Mouse (Mus musculus): ENCODE data around the gene Zfp523.

DNA sequence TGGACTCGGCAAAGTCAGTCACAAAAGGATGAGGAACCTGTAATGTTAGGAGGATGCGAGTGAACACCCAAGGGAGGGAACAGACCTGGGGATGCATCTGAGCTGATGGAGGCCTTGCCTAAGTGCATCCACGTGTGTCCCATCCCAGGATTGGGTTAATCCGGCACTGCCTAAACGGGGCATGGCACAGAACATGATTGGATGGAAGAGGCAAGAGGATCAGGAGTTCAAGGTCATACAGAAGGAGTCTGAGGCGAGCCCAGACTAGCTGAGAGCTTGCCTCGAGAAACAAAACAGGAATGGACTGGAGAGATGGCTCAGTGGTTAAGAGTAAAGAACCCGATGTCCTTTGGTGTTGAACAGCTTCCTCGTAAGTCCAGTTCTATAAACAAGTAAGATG, 35.5 kb downstream of the Zfp523 start:
- TF ChIP-seq GATA1 (IDR thresholded peaks at IDR 0.05; ENCODE audit: low read length) (no peak), TAL1 (IDR thresholded peaks at IDR 0.05; ENCODE audit: low read length) (no peak)

Measured in erythroblast, embryonic 14.5 days (primary cell).